Mouse (Mus musculus) retina, adult 2 months (tissue): ENCODE measurements around the gene Ccl7.

Experiments
- DNase-seq: peaks from one replicate; pipeline ENCODE4 v3.0.0-alpha.2; 2012; ENCODE audit warnings: low read depth, low spot score

Gene Ccl7

DNA sequence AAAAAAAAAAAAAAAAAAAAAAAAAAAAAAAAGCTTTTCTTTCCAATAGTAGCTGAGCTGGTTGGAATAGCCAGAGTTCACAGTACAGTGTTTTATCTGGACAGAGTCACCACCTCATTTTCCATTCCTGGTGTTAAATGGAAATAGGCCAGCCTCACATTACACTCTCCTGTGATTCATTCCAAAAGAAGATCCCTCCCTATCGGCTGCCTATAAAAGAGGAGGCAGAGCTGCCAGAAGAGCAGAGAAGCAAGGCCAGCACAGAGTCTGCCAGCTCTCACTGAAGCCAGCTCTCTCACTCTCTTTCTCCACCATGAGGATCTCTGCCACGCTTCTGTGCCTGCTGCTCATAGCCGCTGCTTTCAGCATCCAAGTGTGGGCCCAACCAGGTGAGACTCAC lies at the start of gene Ccl7:
Gene Ccl7, plus strand, starts transcription at position 242 of the 400 bp plus-strand sequence.
- DNase-seq = no peak

DNA sequence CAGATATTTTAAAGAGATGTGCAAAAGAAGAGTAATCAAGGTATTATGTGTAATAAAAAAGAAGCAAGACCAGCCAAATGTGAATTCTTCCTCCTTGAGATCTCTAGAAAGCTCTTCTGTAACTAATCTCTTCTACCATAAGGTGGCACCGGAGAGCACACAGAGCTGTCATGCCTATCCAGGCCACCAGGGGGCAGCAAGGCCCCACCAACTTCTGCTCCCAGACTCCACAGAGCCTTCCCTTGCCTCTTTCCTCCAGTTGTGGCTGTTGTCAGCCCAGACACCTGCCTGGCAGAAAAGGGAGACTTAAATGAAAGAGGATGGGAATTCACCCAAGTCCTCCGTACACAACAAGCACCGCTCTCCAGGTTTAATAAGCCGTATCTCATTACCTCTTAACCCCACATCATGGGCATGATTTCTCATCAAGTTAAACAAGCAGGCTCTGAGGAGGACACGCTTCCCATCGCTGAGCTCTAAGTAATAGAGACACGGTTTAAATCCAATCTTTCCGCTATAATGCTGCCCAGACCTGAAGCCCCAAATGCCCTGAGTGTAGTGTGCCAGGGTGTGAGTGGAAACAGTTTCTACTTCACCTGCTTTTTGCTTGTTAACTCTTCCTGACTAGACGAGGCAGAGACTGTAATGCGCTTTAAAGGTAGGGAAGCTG lies 49.2 kb upstream of the Ccl7 start:
- peak; percentile 28 for DNase-seq

- DNase-seq = no peak
These were observed 48.4 kb upstream of the Ccl7 start for GRCm38 (mm10) chr11:81997085-81997484.

DNA sequence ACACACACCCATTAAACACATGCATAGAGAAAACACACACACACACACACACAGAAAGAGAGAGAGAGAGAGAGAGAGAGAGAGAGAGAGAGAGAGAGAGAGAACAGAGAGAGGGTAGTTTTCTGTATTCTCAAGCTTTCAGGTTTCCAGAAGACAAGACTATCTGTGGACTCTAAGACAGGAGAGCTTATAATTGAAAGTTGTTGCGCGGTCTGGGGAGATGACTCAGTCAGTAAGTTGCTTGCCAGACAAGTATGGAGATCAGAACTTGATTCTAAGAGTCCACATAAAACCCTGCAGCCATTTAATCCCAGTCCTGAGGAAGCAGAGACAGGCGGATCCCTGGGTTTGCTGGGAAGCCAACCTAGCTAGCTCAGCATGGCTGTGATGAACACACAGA lies 46.9 kb upstream of the Ccl7 start:
- DNase-seq = no peak

GRCm38 (mm10) chr11:81999469-81999868 lies 46.0 kb upstream of the Ccl7 start:
- DNase-seq = no peak

DNA sequence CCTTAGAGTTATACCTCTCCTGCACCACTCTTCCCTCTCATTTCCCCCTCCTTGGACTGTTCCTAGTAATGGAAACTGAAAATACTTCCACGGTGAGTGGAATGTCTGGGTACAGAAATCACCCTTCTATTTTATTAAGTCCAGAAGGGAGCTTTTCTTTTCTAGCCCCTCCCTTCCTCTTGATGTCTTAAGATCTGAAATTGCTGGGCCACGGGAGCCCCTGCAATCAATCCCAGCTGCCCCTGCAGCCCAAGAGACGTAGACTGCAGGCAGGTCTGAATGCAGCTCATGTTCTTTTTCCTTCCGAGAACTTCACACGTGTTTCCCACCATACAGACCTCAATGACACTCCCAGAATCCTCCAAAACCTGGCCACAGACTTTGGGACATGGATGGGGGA lies 44.9 kb upstream of the Ccl7 start:
- DNase-seq = no peak

DNA sequence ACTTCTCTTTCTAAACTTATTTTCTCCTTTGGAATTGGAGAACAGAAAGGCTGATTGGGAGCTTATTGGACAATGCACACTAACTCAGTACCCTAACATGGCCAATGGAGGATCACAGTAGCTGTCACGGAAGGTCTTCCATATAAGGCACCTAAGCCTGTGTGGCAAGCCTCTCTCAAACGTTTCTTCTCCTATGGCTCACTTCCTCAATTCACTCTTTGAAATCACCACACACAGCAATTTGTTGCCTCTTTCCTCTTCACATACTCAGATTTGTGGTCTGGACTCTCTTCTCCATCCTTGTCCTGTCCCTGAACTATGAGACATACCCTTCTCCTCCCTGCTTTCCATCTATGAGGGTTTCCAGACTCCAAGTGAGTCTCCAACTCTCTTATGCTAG lies 40.7 kb upstream of the Ccl7 start:
- DNase-seq = no peak

GRCm38 (mm10) chr11:82006796-82007423 lies 38.6 kb upstream of the Ccl7 start:
- no peak for DNase-seq

DNA sequence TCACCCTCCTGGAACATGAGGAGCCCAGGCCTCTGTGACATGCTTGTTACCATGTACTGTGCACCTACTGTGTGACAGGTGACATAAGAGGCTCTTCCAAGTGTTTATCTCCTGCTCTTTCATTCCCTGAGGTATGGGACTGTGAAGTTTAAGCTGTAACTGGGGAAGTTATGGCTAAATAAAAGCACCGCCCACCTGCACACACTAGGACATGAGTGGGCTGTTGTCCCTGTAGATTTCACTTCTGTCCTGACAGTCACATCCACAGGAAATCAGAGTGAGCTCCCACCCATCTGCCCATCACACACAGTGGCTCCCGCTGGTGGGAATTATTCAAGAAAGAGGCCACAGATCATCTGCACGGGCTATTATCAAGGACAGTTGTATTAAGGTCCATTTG lies 35.4 kb upstream of the Ccl7 start:
- DNase-seq = no peak

DNA sequence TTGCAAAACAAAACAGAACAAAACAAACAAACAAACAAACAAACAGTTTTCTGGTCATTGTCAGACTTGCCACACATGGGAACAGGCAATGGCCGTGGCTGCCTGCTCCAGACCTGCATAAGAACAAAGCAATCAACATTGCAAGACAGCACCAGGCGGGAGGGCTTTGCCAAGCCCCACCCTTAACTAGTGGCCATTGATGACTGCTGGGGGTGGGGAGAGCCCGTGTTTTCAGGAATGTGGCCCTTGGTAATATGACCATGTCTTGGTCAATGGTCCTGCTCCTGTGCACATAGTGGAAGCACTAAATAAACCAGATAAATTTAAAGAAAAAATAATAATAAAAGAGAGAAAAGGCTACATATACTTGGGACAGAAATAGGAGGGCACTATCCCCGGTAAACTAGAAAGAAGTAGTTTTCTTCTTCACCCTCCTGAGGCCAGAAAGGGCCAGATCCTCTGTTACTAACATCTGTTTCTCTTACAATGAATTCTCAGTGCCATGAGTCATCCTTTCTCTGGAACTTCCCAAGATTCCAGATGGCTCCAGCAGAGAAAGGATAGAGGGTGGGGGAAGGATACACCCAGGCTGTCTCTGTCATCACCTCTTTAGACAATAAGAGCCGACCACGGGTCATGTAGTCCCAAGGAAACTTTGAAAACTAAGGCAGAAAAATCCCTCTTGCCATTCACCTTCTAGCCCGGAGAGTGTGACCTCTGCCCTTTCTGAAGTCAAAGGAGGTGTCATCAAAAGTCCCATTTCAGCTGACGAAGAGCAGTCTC lies 33.9 kb upstream of the Ccl7 start:
- no peak for DNase-seq

DNA sequence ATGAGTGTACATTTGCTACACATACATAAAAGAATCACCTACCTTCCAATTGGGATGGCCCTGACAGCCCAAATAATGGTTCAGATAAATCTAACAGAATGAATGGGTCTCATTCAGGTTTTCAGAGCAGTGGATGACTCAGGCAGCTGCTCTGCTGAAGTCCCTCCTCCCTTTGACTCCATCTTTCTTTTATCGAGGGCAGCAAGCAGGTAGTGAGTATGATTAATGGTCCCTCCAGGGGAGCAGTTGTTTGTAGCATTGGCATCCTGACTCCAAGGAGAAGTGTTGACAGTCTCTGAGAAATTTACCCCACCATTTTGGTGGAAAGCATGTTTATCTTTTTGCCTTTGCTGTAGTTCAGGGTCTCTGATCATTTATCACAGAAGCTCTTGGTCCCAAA lies 31.8 kb upstream of the Ccl7 start:
- DNase-seq = no peak

GRCm38 (mm10) chr11:82015066-82015465 lies 30.4 kb upstream of the Ccl7 start:
- DNase-seq = no peak

DNA sequence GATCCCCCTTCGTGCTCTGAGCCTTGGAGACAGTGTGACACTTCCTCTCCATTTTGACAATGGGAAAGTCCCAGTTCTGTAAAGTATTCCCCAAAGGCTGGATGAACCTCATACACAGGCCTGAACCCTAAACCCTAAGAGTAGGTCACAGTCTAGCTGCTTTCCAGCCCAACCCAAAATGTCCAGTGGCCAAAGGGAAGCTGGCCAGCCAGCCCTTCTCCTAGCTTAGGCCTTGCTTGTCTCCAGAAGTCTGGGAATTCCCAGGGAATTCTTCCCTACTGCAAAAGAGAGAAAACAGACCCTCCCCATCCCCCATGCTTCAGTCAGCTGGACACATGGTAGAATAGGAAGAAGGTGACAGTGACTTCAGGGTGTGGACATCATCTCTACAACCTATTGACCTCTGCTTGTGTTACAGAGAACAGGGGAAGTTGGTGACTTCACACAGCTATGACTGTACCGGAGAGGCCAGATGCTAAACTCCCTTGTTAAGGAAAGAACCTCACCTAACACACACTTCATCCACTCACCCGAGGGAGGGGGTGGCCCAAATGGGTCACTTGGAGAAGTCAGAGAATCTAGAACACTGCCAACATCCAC lies 29.2 kb upstream of the Ccl7 start:
- DNase-seq = no peak

DNA sequence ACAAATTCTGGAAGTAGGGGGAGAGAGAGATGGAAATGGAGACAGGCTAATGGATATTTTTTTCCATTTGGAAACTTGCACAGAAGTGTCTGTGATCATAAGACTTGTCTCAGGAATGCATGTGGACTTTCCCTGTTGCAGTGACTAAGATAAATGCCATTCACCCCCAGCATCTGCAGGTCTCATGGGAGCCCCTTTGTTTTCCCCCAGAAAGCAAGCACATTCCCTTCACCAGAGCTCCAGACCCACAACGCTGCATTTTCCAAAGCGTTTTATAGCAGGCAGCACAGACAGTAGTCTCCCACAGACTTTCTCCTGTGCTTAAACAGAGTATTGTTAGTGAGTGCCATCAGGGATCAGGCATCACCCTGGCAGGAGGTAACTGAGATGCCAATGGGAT lies 26.1 kb upstream of the Ccl7 start:
- no peak for DNase-seq

DNA sequence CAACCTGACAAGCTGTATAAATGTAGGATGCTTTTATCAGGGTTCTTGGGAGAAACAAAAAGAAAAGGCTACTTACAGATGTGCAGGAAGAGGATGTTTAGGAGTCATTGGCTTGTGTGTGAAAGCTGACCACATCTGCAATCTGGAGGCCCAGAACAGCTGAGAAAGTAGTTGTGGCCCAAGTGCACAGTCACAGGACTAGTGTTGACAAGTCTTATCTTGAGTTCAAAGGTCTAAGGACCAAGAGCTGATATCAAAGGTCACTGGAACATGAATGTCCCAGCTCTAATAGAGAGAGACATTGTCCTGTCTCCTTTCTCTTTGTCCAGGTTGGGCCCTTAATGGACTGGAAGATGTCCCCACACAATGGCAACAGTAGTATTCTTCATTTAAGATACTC lies 25.7 kb upstream of the Ccl7 start:
- no peak for DNase-seq

- no peak for DNase-seq
These were observed 24.1 kb upstream of the Ccl7 start for GRCm38 (mm10) chr11:82021406-82021805.

DNA sequence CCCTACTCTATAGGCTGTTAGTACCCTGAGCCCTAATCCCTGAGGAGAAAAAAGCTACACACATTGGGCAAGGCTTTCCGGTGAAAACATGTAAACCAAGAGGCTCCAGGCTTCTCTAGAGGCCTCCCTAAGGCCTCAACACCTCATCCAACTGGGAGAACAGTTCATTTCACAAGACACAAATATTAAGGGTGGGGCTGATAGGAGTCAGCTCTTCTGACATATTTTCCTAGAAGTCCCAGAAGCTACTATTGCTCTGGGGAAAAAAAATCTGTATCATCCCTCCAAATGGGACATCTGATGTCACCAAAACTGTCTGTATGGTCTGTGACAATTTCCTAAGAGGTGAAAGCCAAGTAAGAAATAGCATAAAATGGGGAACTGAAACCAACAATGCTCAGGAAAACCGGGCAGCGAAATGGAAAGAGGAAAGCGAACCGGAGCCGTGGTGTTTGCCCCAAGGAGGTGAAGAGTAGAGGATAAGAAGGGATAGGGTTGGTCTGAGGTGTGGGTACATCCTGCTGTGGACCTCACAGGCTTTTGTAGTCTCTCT lies 22.9 kb upstream of the Ccl7 start:
- no peak for DNase-seq

- no peak for DNase-seq
These were observed 21.7 kb upstream of the Ccl7 start for GRCm38 (mm10) chr11:82023769-82024168.

- no peak for DNase-seq
These were observed 15.3 kb upstream of the Ccl7 start for GRCm38 (mm10) chr11:82030171-82030570.

GRCm38 (mm10) chr11:82032136-82032535 lies 13.4 kb upstream of the Ccl7 start:
- DNase-seq = no peak

DNA sequence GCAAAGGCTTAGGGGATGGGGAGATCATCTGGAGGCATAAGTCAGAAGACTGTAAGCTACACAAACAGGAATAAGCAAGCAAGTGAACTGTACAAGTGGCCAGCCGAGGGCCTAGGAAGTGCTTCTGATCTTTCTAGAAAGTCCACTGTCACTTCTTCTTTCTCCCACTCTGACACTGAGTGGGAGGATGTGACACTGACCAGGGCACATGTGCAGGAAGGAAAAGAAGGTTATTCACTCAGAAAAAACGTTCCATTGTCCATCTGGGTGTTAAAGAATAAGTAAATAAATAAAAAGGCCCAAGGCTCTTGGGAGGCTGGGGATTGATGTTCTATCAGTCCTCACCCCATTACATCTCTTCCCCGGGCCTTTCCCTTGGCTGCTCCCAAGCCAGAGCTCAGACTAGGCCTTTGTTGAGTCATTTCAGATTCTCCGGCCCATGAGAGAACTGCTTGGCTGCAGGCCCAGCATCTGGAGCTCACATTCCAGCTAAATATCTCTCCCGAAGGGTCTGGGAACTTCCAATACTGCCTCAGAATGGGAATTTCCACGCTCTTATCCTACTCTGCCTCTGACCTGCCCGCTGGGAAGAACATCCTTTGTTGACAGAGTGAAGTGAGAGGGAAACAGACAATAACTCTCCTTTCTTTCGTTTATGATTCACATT lies 12.7 kb upstream of the Ccl7 start:
- DNase-seq = no peak

GRCm38 (mm10) chr11:82034446-82034845 lies 11.1 kb upstream of the Ccl7 start:
- DNase-seq = no peak
